Mouse (Mus musculus): ENCODE measurements at regions not wholly inside any gene's neighbourhood (a gene's known extent, or its start where the extent isn't known, plus 50 kb on each side); places are given as distances from the start of the nearest gene placed in this dataset.
A peak's percentile ranks its signal among the peaks of the same experiment; 100 is the strongest.
"Not testable (repeated sequence)": the region's sequence is repeated elsewhere in the genome, so short reads cannot be mapped to it uniquely, and the experiment has no call there.

GRCm38 (mm10) chr6:22716864-22717557 is 158.3 kb upstream of the Ptprz1 start:
- Histone ChIP-seq H3K4me2 (no peak overlapping the region), H3K27ac (replicated peaks) (peak overlapping the region; percentile 23), H3K4me3 (no peak overlapping the region), H3K36me3 (no peaks in the 10 kb centered on the region), H3K4me1 (replicated peaks) (peaks cover 15% of the 10 kb centered on the region), H3K27me3 (no peaks in the 10 kb centered on the region), H3K9me3 (no peaks in the 10 kb centered on the region), H3K9ac (no peak overlapping the region)
- WGBS, result 84% methylated on average over 4 of the region's 4 CpGs
- ATAC-seq (ENCODE audit: low FRiP score, low read depth), result no peak

DNA sequence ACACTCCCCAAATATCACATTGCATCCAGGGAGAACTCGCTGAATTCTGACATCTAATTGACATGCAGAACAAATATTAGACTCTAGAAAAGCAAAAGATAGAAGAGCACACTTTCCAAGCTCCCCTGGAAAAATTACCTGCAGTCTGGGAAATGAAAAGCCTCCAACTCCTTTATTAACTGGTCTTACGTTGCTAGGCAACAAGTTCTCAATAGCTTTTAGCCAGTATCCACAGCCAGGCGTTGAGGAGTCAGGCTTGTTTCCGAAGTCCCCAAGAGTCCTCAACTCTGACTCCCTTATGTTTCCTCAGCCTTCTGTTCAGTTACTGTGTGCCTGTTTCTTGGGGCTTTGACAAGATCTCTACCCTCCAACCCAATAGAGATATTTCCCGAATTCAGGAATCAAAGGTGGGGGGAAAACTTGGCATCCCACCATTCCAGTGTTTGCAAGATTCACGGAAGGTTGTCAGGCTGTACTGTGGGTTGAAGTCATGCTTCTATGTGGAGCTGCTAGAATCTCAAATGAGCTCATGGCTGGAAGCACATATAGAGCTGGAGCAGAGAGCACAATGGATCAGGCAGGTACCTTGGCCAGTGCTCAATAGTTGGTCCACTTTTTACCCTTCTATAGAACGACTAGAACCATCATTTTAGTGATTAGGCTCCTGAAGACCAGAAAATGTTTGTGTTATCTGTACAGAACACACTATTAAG is 159.0 kb upstream of the Ptprz1 start:
- peak; percentile 88 for ATAC-seq (ENCODE audit: low FRiP score, low read depth)
- H3K27ac ChIP-seq (replicated peaks), result peak overlapping the region; percentile 56

GRCm38 (mm10) chr6:22698187-22698586 is 177.1 kb upstream of the Ptprz1 start:
- ATAC-seq (ENCODE audit: low FRiP score, low read depth), result no peak
- no peaks in the 10 kb centered on the region for H3K4me1 ChIP-seq (replicated peaks)
- no peak overlapping the region for H3K27ac ChIP-seq (replicated peaks)
- H3K9me3 ChIP-seq, result no peaks in the 10 kb centered on the region
- no peak overlapping the region for H3K4me2 ChIP-seq
- H3K27me3 ChIP-seq, result no peaks in the 10 kb centered on the region
- H3K36me3 ChIP-seq, result no peaks in the 10 kb centered on the region
- H3K4me3 ChIP-seq, result no peak overlapping the region
- no peak overlapping the region for H3K9ac ChIP-seq

More for the DNA sequence above, 159.0 kb upstream of the Ptprz1 start:
- Histone ChIP-seq H3K4me2 (no peak overlapping the region), H3K4me3 (no peak overlapping the region), H3K27me3 (no peaks in the 10 kb centered on the region), H3K4me1 (replicated peaks) (peaks cover 15% of the 10 kb centered on the region), H3K9ac (no peak overlapping the region), H3K9me3 (no peaks in the 10 kb centered on the region), H3K36me3 (no peaks in the 10 kb centered on the region)
- 34% methylated on average over 7 of the region's 7 CpGs for WGBS

GRCm38 (mm10) chr6:22688678-22689126 is 186.6 kb upstream of the Ptprz1 start:
- Histone ChIP-seq H3K9ac (no peak overlapping the region), H3K9me3 (no peaks in the 10 kb centered on the region), H3K27ac (replicated peaks) (0 out of 2 replicates have a peak overlapping the region, but pooled peaks have one; percentile 16), H3K27me3 (no peaks in the 10 kb centered on the region), H3K4me2 (no peak overlapping the region), H3K4me1 (replicated peaks) (no peaks in the 10 kb centered on the region; the same call in 1 of the 2 replicates), H3K4me3 (no peak overlapping the region), H3K36me3 (no peaks in the 10 kb centered on the region)
- WGBS, result 50% methylated on average over 7 of the region's 7 CpGs
- ATAC-seq (ENCODE audit: low FRiP score, low read depth), result peak; percentile 86

DNA sequence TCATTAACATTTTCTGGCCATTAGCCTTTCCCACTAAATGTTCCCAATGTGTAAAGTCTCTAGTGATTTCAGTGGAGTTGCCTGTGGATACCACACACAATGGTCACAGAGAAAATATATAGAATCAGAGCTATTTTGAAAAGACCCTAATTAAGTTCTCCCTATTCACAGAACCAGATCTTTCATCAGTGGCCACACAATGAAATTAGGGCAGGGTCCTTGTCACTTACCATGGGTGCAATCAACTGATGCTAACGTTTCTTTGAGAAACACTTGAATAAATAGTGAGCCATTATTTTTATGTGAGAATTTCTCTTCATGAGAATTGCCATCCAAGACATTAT is 200.7 kb upstream of the Ptprz1 start:
- H3K4me3 ChIP-seq, result no peak overlapping the region
- H3K27me3 ChIP-seq, result no peaks in the 10 kb centered on the region
- no peaks in the 10 kb centered on the region for H3K9me3 ChIP-seq
- H3K36me3 ChIP-seq, result no peaks in the 10 kb centered on the region
- no peak overlapping the region for H3K27ac ChIP-seq (replicated peaks)
- H3K9ac ChIP-seq, result no peak overlapping the region
- H3K4me2 ChIP-seq, result no peak overlapping the region
- no peaks in the 10 kb centered on the region for H3K4me1 ChIP-seq (replicated peaks)
- no peak for ATAC-seq (ENCODE audit: low FRiP score, low read depth)
- 13% methylated on average over 1 of the region's 1 CpGs for WGBS

DNA sequence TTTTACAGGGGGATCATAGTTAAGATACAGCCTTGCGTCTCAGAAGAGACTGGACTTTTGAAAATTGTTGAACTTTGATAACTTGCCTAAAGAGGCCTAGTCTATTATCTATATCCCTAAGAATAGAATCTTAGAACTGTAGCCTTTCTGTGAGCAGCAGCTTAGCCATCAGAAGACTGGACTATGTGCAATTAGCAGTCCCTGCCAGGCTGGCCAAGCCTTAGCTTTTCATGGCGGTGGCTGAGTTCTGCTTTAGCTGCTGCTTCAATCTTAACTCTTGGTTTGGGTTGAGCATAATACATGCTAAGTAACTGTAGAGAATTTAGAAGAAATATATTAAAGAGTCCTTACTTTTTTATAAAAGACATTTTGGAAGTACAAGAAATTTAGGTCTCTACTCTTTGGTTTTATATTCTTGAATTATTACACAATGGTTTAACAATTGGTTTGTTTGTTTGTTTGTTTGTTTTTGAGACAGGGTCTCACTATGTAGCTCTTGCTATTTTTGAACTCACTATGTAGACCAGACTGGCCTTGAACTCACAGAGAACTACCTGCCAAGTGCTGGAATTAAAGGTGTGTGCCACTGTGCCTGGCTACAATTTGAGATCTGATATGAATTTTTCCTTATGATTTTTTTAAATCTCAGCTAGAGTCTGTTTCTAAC is 201.2 kb upstream of the Ptprz1 start:
- Histone ChIP-seq H3K4me1 (replicated peaks) (no peaks in the 10 kb centered on the region), H3K4me3 (no peak overlapping the region), H3K27ac (replicated peaks) (no peak overlapping the region), H3K27me3 (no peaks in the 10 kb centered on the region), H3K4me2 (no peak overlapping the region), H3K9me3 (no peaks in the 10 kb centered on the region), H3K9ac (no peak overlapping the region), H3K36me3 (no peaks in the 10 kb centered on the region)
- no peak for ATAC-seq (ENCODE audit: low FRiP score, low read depth)
- 81% methylated on average over 2 of the region's 2 CpGs for whole genome bisulfite sequencing

GRCm38 (mm10) chr6:22671524-22671923 is 203.8 kb upstream of the Ptprz1 start:
- H3K36me3 ChIP-seq, result no peaks in the 10 kb centered on the region
- no peak overlapping the region for H3K27ac ChIP-seq (replicated peaks)
- no peaks in the 10 kb centered on the region for H3K9me3 ChIP-seq
- no peak overlapping the region for H3K9ac ChIP-seq
- H3K4me1 ChIP-seq (replicated peaks), result no peaks in the 10 kb centered on the region
- no peak overlapping the region for H3K4me3 ChIP-seq
- no peak for ATAC-seq (ENCODE audit: low FRiP score, low read depth)
- H3K27me3 ChIP-seq, result no peaks in the 10 kb centered on the region
- H3K4me2 ChIP-seq, result no peak overlapping the region
- WGBS, result 74% methylated on average over 1 of the region's 1 CpGs

GRCm38 (mm10) chr6:22668190-22668975 is 206.9 kb upstream of the Ptprz1 start:
- no peaks in the 10 kb centered on the region for H3K27me3 ChIP-seq
- H3K9me3 ChIP-seq, result no peaks in the 10 kb centered on the region
- H3K36me3 ChIP-seq, result no peaks in the 10 kb centered on the region
- no peaks in the 10 kb centered on the region for H3K4me1 ChIP-seq (replicated peaks)
- H3K4me3 ChIP-seq, result no peak overlapping the region
- H3K27ac ChIP-seq (replicated peaks), result no peak overlapping the region
- WGBS, result 73% methylated on average over 7 of the region's 7 CpGs
- ATAC-seq (ENCODE audit: low FRiP score, low read depth), result no peak
- H3K4me2 ChIP-seq, result no peak overlapping the region
- H3K9ac ChIP-seq, result no peak overlapping the region

GRCm38 (mm10) chr6:22657401-22657800 is 217.9 kb upstream of the Ptprz1 start:
- 96% methylated on average over 15 of the region's 15 CpGs for WGBS
- H3K27me3 ChIP-seq; H3K4me3 ChIP-seq; H3K4me2 ChIP-seq; H3K9ac ChIP-seq; H3K9me3 ChIP-seq; H3K36me3 ChIP-seq; ATAC-seq (ENCODE audit: low FRiP score, low read depth); H3K4me1 ChIP-seq (replicated peaks); H3K27ac ChIP-seq (replicated peaks): not testable (repeated sequence)

DNA sequence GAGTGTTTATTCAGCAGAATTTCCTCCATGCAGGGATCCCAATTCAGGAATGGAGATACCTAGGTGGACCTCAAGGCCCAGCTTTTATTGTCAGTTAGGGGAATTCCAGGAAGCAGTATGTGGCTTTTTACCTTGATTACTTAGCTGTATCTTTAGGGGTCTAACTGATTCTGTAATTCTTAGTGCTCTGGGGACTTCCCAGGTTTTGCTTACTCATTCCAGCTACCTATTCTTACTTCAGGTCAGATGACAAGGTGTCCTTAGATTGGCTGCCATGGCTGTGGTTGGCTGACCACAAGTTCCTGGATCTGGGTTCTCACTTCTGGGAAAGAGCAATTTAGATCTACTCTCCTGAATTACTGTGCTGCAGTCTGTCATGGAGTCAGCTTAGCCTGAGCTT is 235.2 kb upstream of the Ptprz1 start:
- Histone ChIP-seq H3K27me3 (no peaks in the 10 kb centered on the region), H3K4me3 (no peak overlapping the region), H3K4me2 (no peak overlapping the region), H3K9ac (no peak overlapping the region), H3K36me3 (no peaks in the 10 kb centered on the region), H3K27ac (replicated peaks) (no peak overlapping the region), H3K4me1 (replicated peaks) (no peaks in the 10 kb centered on the region), H3K9me3 (no peaks in the 10 kb centered on the region)
- ATAC-seq (ENCODE audit: low FRiP score, low read depth), result no peak

- H3K4me1 ChIP-seq (replicated peaks), result no peaks in the 10 kb centered on the region
- no peaks in the 10 kb centered on the region for H3K9me3 ChIP-seq
- H3K27me3 ChIP-seq, result no peaks in the 10 kb centered on the region
- H3K36me3 ChIP-seq, result no peaks in the 10 kb centered on the region
- no peak overlapping the region for H3K9ac ChIP-seq
- H3K27ac ChIP-seq (replicated peaks), result no peak overlapping the region
- no peak overlapping the region for H3K4me3 ChIP-seq
- H3K4me2 ChIP-seq, result no peak overlapping the region
- no peak for ATAC-seq (ENCODE audit: low FRiP score, low read depth)
- 92% methylated on average over 3 of the region's 3 CpGs for WGBS
Observed at GRCm38 (mm10) chr6:22635141-22635540, 240.2 kb upstream of the Ptprz1 start.

DNA sequence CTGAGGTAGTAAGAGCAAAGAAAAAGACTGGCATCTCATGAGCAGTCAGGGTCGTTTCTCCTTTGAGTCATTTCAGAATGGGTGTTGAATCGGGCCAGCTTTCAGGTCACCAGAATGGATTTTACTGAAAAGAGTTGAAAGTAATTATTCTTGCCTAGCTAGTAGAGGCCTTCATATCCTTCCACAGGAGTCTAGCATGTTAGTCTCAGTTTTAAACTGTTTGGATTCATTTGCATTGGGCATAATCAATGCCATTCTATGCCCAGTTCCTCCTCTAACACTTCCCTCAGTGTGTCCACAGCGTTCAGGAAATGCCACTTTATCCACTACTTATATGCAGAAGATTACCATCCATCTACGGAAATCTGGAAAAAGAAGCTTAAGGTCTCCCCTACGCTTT is 240.6 kb upstream of the Ptprz1 start:
- H3K4me2 ChIP-seq, result no peak overlapping the region
- no peak overlapping the region for H3K4me3 ChIP-seq
- no peak overlapping the region for H3K9ac ChIP-seq
- H3K4me1 ChIP-seq (replicated peaks), result no peaks in the 10 kb centered on the region
- ATAC-seq (ENCODE audit: low FRiP score, low read depth), result no peak
- no peak overlapping the region for H3K27ac ChIP-seq (replicated peaks)
- 74% methylated on average over 5 of the region's 5 CpGs for WGBS
- no peaks in the 10 kb centered on the region for H3K27me3 ChIP-seq
- no peaks in the 10 kb centered on the region for H3K36me3 ChIP-seq
- H3K9me3 ChIP-seq, result no peaks in the 10 kb centered on the region

Measured in hindbrain, embryonic 15.5 days (tissue).